Mouse (Mus musculus): ENCODE data around the gene Map1a. TPM values are rescaled to one million over a fixed set of nuclear protein-coding genes. Genes with fewer than 3 reads are reported as not detected.

Map1a gene
- polyA plus RNA-seq, 1 experiment: 0.02 TPM

GRCm38 (mm10) chr2:121289730-121290540, 535 bp downstream of the Map1a start:
- H3K4me3 ChIP-seq (replicated peaks): peak overlapping the region; percentile 69
- peaks cover 25% of the 10 kb centered on the region for H3K4me1 ChIP-seq (ENCODE audit: control insufficient read depth)
- no peaks in the 10 kb centered on the region for H3K9me3 ChIP-seq (ENCODE audit: control insufficient read depth, low read length)
- peaks cover 85% of the 10 kb centered on the region for H3K27me3 ChIP-seq (ENCODE audit: control insufficient read depth)
- TF ChIP-seq TAL1 (IDR thresholded peaks at IDR 0.05; ENCODE audit: low read length) (no peak), GATA1 (IDR thresholded peaks at IDR 0.05; ENCODE audit: low read length) (no peak)
- no peaks in the 10 kb centered on the region for H3K36me3 ChIP-seq (ENCODE audit: control insufficient read depth)

- Histone ChIP-seq H3K36me3 (ENCODE audit: control insufficient read depth) (no peaks in the 10 kb centered on the region), H3K9me3 (ENCODE audit: control insufficient read depth, low read length) (no peaks in the 10 kb centered on the region), H3K4me1 (ENCODE audit: control insufficient read depth) (peaks cover 30% of the 10 kb centered on the region), H3K4me3 (replicated peaks) (no peak overlapping the region), H3K27me3 (ENCODE audit: control insufficient read depth) (peaks cover 99% of the 10 kb centered on the region)
- TF ChIP-seq GATA1 (IDR thresholded peaks at IDR 0.05; ENCODE audit: low read length) (no peak), TAL1 (IDR thresholded peaks at IDR 0.05; ENCODE audit: low read length) (no peak)
Measured at GRCm38 (mm10) chr2:121292316-121293013, 3.1 kb downstream of the Map1a start.

DNA sequence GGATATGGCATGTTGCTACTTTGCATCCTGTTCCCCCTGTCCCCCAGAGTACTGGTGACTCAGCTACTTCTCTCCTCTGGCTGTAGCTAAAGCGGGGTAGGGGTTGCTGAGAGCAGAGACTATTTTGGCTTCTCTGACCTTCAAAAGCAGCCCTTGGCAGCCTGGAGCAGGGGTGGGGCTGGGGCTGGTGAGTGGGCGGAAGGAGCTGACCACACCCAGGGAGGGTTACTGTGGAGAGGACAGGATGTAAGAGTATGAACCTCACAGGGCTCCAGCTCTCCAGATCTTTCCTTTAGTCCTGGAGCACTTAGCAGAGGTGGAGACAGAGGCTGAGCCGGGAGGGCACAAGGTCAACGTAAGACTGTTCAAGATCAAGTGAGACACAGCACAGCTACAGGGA, 4.8 kb downstream of the Map1a start:
- peaks cover 26% of the 10 kb centered on the region for H3K4me1 ChIP-seq (ENCODE audit: control insufficient read depth)
- H3K36me3 ChIP-seq (ENCODE audit: control insufficient read depth): no peaks in the 10 kb centered on the region
- TF ChIP-seq GATA1 (IDR thresholded peaks at IDR 0.05; ENCODE audit: low read length): no peak
- no peak for TF ChIP-seq TAL1 (IDR thresholded peaks at IDR 0.05; ENCODE audit: low read length)
- H3K4me3 ChIP-seq (replicated peaks): no peak overlapping the region
- H3K27me3 ChIP-seq (ENCODE audit: control insufficient read depth): peaks cover 99% of the 10 kb centered on the region
- H3K9me3 ChIP-seq (ENCODE audit: control insufficient read depth, low read length): no peaks in the 10 kb centered on the region

- Histone ChIP-seq H3K36me3 (ENCODE audit: control insufficient read depth) (no peaks in the 10 kb centered on the region), H3K4me3 (replicated peaks) (no peak overlapping the region), H3K4me1 (ENCODE audit: control insufficient read depth) (peaks cover 18% of the 10 kb centered on the region), H3K27me3 (ENCODE audit: control insufficient read depth) (peaks cover 99% of the 10 kb centered on the region), H3K9me3 (ENCODE audit: control insufficient read depth, low read length) (no peaks in the 10 kb centered on the region)
- TF ChIP-seq TAL1 (IDR thresholded peaks at IDR 0.05; ENCODE audit: low read length) (no peak), GATA1 (IDR thresholded peaks at IDR 0.05; ENCODE audit: low read length) (no peak)
Measured at GRCm38 (mm10) chr2:121294753-121295607, 5.6 kb downstream of the Map1a start.

- peaks cover 16% of the 10 kb centered on the region for H3K4me1 ChIP-seq (ENCODE audit: control insufficient read depth)
Measured at GRCm38 (mm10) chr2:121295608-121296571, 6.5 kb downstream of the Map1a start.

GRCm38 (mm10) chr2:121296754-121297231, 7.4 kb downstream of the Map1a start:
- TF ChIP-seq TAL1 (IDR thresholded peaks at IDR 0.05; ENCODE audit: low read length) (no peak), GATA1 (IDR thresholded peaks at IDR 0.05; ENCODE audit: low read length) (no peak)
- no peaks in the 10 kb centered on the region for H3K9me3 ChIP-seq (ENCODE audit: control insufficient read depth, low read length)
- H3K4me3 ChIP-seq (replicated peaks): no peak overlapping the region
- peaks cover 96% of the 10 kb centered on the region for H3K27me3 ChIP-seq (ENCODE audit: control insufficient read depth)
- peaks cover 16% of the 10 kb centered on the region for H3K4me1 ChIP-seq (ENCODE audit: control insufficient read depth)
- no peaks in the 10 kb centered on the region for H3K36me3 ChIP-seq (ENCODE audit: control insufficient read depth)

More at GRCm38 (mm10) chr2:121295608-121296571, 6.5 kb downstream of the Map1a start:
- TF ChIP-seq TAL1 (IDR thresholded peaks at IDR 0.05; ENCODE audit: low read length) (no peak), GATA1 (IDR thresholded peaks at IDR 0.05; ENCODE audit: low read length) (no peak)
- Histone ChIP-seq H3K9me3 (ENCODE audit: control insufficient read depth, low read length) (no peaks in the 10 kb centered on the region), H3K27me3 (ENCODE audit: control insufficient read depth) (peaks cover 96% of the 10 kb centered on the region), H3K4me3 (replicated peaks) (no peak overlapping the region), H3K36me3 (ENCODE audit: control insufficient read depth) (no peaks in the 10 kb centered on the region)

DNA sequence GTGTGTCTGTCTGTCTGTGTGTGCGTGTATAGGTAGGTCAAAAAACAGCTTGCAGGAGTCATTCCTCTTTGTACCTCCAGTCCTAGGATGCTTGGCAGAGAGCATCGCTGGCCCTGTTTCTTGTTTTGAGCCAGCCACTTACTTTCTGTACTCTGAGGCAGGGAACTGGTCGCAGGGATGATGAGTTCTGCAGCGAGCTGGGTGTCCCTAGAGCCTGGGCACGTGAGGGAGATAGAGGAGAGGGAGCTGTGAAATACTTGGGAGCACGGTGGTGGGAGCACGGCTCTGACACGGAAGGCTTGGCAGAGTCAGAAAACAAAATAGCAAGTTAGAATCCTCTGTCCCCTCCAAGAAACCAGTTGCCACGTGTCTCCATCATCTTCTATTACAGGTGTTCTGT, 8.3 kb downstream of the Map1a start:
- Histone ChIP-seq H3K9me3 (ENCODE audit: control insufficient read depth, low read length) (no peaks in the 10 kb centered on the region), H3K27me3 (ENCODE audit: control insufficient read depth) (peaks cover 92% of the 10 kb centered on the region), H3K36me3 (ENCODE audit: control insufficient read depth) (no peaks in the 10 kb centered on the region), H3K4me3 (replicated peaks) (no peak overlapping the region), H3K4me1 (ENCODE audit: control insufficient read depth) (peaks cover 16% of the 10 kb centered on the region)
- no peak for TF ChIP-seq TAL1 (IDR thresholded peaks at IDR 0.05; ENCODE audit: low read length)
- no peak for TF ChIP-seq GATA1 (IDR thresholded peaks at IDR 0.05; ENCODE audit: low read length)

DNA sequence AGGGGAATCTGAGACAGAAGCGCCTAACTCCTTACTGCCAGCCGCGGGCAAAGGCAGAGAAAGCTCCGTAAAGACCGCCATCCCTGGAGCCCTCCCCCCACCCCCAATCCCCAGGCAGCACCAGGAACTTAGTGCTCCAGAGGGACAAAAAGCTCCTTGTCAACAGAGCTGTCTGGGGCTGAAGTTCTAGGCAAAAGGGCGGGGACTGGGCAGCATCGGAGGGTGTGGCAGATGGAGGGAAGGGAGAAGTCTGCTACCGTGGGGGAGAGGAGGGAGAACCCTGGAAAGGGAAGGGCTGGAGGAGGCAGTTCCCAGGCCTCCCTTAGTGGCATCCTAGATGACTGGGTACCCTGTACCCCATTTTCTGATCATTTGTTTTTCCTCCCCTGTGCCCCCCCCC, 8.7 kb downstream of the Map1a start:
- TF ChIP-seq GATA1 (IDR thresholded peaks at IDR 0.05; ENCODE audit: low read length) (no peak), TAL1 (IDR thresholded peaks at IDR 0.05; ENCODE audit: low read length) (no peak)
- H3K27me3 ChIP-seq (ENCODE audit: control insufficient read depth): peaks cover 88% of the 10 kb centered on the region
- no peak overlapping the region for H3K4me3 ChIP-seq (replicated peaks)
- H3K36me3 ChIP-seq (ENCODE audit: control insufficient read depth): no peaks in the 10 kb centered on the region
- peaks cover 16% of the 10 kb centered on the region for H3K4me1 ChIP-seq (ENCODE audit: control insufficient read depth)
- no peaks in the 10 kb centered on the region for H3K9me3 ChIP-seq (ENCODE audit: control insufficient read depth, low read length)
